Mouse (Mus musculus): ENCODE data around the gene Ttc39a.

GRCm38 (mm10) chr4:109393229-109393779 is 13.1 kb upstream of the Ttc39a start:
- no peak for TF ChIP-seq POLR2A (IDR thresholded peaks at IDR 0.05; ENCODE audit: control insufficient read depth, low read depth, low read length)
- TF ChIP-seq CTCF (IDR thresholded peaks at IDR 0.05; ENCODE audit: control insufficient read depth, insufficient read depth, insufficient replicate concordance, low read depth, low read length): no peak

Measured in testis, adult 2 months (tissue).